Mouse (Mus musculus): Measurements from ENCODE around the gene Ebpl. TPM values are rescaled to one million over a fixed set of nuclear protein-coding genes. Genes with fewer than 3 reads are reported as not detected.

Gene Ebpl
- polyA plus RNA-seq, 1 experiment: 2.1 TPM

DNA sequence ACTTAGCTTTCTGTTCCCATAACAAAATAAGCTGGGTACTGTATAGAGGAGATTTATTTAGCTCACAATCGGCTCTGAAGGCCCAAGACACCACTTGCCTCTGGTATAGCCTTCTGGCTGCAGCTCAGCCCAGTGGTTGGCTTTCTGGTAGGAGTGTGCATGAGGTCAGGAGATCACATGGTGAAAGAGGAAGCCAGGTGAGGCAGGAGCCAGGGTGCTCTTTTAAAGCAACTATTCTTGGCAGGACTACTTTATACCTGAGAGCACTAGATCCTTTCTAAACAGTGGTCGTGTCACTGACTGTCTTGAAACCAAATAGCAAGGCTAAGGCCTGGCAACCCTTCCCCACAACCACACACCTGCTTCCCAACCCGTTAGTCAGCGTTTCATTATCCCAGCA lies 10.4 kb downstream of the Ebpl start:
- WGBS: 88% methylated on average over 4 of the region's 4 CpGs
- no peaks in the 10 kb centered on the region for H3K36me3 ChIP-seq (ENCODE audit: control insufficient read depth, insufficient read depth, low read length)
- H3K27ac ChIP-seq (ENCODE audit: insufficient read depth, low read depth, low read length): no peak overlapping the region
- TF ChIP-seq CTCF (IDR thresholded peaks at IDR 0.05; ENCODE audit: extremely low read depth, insufficient read length, insufficient replicate concordance, low read depth, low read length): no peak
- TF ChIP-seq POLR2A (IDR thresholded peaks at IDR 0.05; ENCODE audit: low read depth, low read length): no peak
- H3K4me3 ChIP-seq (ENCODE audit: low read depth, low read length): no peak overlapping the region
- H3K27me3 ChIP-seq (ENCODE audit: control insufficient read depth, insufficient read depth, low read length): no peaks in the 10 kb centered on the region
- H3K4me1 ChIP-seq (ENCODE audit: control insufficient read depth, insufficient read depth, insufficient read length, low read length): no peaks in the 10 kb centered on the region

DNA sequence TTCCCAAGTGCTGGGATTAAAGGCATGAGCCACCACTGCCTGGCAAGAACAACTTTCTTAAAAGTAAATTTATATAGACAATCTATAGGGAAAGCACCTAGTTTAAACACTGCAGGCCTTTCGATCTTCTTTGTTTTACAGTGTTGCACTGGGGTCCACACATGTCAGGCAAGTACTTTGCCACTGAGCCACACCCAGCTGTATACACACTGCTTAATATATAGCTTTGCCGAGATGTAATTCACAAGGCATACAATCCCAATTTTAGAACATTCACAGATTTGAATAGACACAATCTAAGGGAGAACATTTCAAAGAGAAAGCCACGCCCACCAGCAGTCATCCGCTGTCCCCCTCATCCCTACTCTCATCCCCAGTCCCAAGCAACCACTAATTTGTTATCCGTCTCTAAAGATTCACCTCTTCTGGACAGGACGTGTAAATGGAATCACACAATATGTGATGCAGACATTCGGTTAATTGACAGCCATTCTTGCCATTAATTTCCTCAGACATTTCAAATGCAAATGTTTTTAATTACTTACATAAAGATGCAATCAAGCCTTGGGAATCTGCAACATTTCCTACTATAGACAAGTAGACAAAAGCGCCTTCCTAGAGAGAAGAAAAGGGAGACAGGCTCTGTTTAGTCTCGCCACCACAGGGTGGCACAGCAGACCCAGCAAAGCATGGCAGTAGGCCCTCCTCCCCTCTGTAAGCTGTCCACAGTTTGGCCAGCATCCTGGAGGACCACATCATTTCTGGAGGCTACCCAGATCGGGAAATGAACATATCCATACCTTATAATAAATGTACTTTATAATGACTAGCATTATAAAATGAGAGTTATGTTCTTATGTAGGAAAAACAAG lies 13.2 kb downstream of the Ebpl start:
- TF ChIP-seq POLR2A (IDR thresholded peaks at IDR 0.05; ENCODE audit: low read depth, low read length) (no peak), CTCF (IDR thresholded peaks at IDR 0.05; ENCODE audit: extremely low read depth, insufficient read length, insufficient replicate concordance, low read depth, low read length) (0 out of 2 replicates have a peak, but pooled peaks have one; percentile 10)
- no peak overlapping the region for H3K4me3 ChIP-seq (ENCODE audit: low read depth, low read length)
- H3K27ac ChIP-seq (ENCODE audit: insufficient read depth, low read depth, low read length): no peak overlapping the region
- no peaks in the 10 kb centered on the region for H3K4me1 ChIP-seq (ENCODE audit: control insufficient read depth, insufficient read depth, insufficient read length, low read length)
- no peaks in the 10 kb centered on the region for H3K36me3 ChIP-seq (ENCODE audit: control insufficient read depth, insufficient read depth, low read length)
- H3K27me3 ChIP-seq (ENCODE audit: control insufficient read depth, insufficient read depth, low read length): no peaks in the 10 kb centered on the region
- WGBS: 86% methylated on average over 10 of the region's 10 CpGs

DNA sequence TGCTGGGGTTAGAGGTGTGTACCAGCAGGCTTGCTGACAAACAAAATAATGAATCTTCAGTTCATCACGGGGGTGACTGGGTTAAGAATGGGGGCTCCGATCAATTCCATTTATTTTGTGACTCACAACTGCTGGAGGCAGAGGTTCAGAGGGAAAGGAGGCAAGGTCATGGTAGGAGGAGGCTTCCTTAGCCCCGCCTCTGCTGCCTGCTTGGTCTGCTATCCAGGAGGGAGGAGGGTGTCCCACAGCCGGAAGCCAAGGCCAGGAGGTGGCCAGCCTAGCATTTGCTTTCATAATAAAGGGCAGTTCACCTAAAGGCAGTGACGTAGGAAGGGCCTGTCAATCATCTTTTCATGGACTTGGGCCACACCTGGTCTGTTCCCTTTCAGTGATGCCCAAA lies 15.6 kb downstream of the Ebpl start:
- WGBS: 61% methylated on average over 5 of the region's 5 CpGs
- TF ChIP-seq CTCF (IDR thresholded peaks at IDR 0.05; ENCODE audit: extremely low read depth, insufficient read length, insufficient replicate concordance, low read depth, low read length) (no peak), POLR2A (IDR thresholded peaks at IDR 0.05; ENCODE audit: low read depth, low read length) (no peak)
- Histone ChIP-seq H3K27me3 (ENCODE audit: control insufficient read depth, insufficient read depth, low read length) (no peaks in the 10 kb centered on the region), H3K36me3 (ENCODE audit: control insufficient read depth, insufficient read depth, low read length) (no peaks in the 10 kb centered on the region), H3K27ac (ENCODE audit: insufficient read depth, low read depth, low read length) (no peak overlapping the region), H3K4me1 (ENCODE audit: control insufficient read depth, insufficient read depth, insufficient read length, low read length) (no peaks in the 10 kb centered on the region), H3K4me3 (ENCODE audit: low read depth, low read length) (no peak overlapping the region)

DNA sequence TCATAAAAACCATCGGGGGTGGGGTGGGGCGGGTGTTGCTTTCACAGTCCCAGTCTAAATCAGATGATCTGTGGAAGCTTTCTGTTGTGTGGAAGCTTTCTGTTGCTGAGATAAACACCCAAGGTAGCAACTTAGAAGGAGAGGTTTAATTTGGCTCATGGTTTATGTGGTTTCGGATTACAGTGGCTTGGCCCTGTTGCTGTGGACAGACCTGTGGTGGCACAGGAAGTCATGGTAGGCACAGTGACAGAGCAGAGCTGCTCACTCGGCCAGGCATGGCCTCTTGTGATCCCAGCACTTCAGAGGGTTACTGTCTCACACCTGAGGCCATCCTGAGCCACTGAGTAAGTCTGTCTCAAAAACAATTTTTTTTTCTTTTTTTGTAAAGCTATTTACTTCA lies 20.9 kb downstream of the Ebpl start:
- H3K4me1 ChIP-seq (ENCODE audit: control insufficient read depth, insufficient read depth, insufficient read length, low read length): no peaks in the 10 kb centered on the region
- 80% methylated on average over 4 of the region's 4 CpGs for WGBS
- H3K27me3 ChIP-seq (ENCODE audit: control insufficient read depth, insufficient read depth, low read length): no peaks in the 10 kb centered on the region
- no peak overlapping the region for H3K4me3 ChIP-seq (ENCODE audit: low read depth, low read length)
- H3K27ac ChIP-seq (ENCODE audit: insufficient read depth, low read depth, low read length): no peak overlapping the region
- no peak for TF ChIP-seq POLR2A (IDR thresholded peaks at IDR 0.05; ENCODE audit: low read depth, low read length)
- TF ChIP-seq CTCF (IDR thresholded peaks at IDR 0.05; ENCODE audit: extremely low read depth, insufficient read length, insufficient replicate concordance, low read depth, low read length): no peak
- no peaks in the 10 kb centered on the region for H3K36me3 ChIP-seq (ENCODE audit: control insufficient read depth, insufficient read depth, low read length)

DNA sequence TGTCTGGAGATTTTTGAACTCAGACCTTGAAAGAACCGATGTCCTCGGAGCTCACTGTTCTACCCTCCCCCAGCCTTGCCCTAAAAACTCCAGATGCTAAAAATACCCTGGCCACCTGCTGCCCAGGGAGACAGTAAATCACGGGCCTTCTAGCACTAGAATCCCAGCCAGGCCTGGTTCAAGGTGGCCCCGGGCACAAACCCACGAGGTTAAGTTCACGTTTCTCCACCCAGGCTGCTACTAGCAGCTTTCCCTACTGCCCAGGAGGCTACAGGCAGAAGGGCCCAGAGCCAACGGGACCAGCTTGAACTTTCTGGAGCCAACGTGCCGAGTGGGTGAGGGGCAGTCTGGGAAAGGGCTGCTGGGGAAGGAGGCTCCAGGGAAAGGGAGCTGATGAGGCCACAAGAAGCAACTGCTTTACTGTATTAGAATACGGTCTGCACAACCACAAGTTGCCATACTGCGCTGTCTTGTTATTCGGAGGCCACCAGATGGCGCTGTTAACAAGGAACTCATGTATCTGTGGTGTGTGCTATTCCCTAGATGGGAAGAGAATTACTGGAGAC lies 29.2 kb downstream of the Ebpl start:
- H3K36me3 ChIP-seq (ENCODE audit: control insufficient read depth, insufficient read depth, low read length): no peaks in the 10 kb centered on the region
- H3K27me3 ChIP-seq (ENCODE audit: control insufficient read depth, insufficient read depth, low read length): no peaks in the 10 kb centered on the region
- WGBS: 12% methylated on average over 13 of the region's 13 CpGs
- TF ChIP-seq CTCF (IDR thresholded peaks at IDR 0.05; ENCODE audit: extremely low read depth, insufficient read length, insufficient replicate concordance, low read depth, low read length): peak; percentile 61; the same call in 1 of the 2 replicates
- no peak for TF ChIP-seq POLR2A (IDR thresholded peaks at IDR 0.05; ENCODE audit: low read depth, low read length)
- H3K4me3 ChIP-seq (ENCODE audit: low read depth, low read length): no peak overlapping the region
- no peak overlapping the region for H3K27ac ChIP-seq (ENCODE audit: insufficient read depth, low read depth, low read length)
- H3K4me1 ChIP-seq (ENCODE audit: control insufficient read depth, insufficient read depth, insufficient read length, low read length): peaks cover 4% of the 10 kb centered on the region

DNA sequence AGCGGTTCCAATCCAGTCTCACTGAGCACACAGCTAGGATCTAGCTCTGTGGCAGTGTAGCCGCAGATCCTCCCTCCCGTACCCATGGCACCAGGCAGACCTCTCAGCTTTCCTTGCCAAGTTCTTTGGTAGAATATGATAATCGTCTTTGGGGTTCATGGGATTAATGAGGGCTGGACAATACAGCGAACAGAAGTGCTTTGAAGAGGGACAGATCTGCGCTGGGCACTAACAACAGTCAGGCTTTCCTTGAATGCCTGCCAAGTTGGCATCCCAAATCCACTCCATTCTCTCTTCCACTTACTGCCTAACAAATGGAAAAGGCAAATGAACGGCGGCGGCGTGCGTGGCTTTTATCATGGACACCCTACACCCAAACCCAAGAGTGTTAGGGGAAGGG lies 29.6 kb downstream of the Ebpl start:
- 83% methylated on average over 11 of the region's 11 CpGs for WGBS
- Histone ChIP-seq H3K36me3 (ENCODE audit: control insufficient read depth, insufficient read depth, low read length) (no peaks in the 10 kb centered on the region), H3K27ac (ENCODE audit: insufficient read depth, low read depth, low read length) (no peak overlapping the region), H3K4me3 (ENCODE audit: low read depth, low read length) (no peak overlapping the region), H3K27me3 (ENCODE audit: control insufficient read depth, insufficient read depth, low read length) (no peaks in the 10 kb centered on the region), H3K4me1 (ENCODE audit: control insufficient read depth, insufficient read depth, insufficient read length, low read length) (peaks cover 4% of the 10 kb centered on the region)
- TF ChIP-seq POLR2A (IDR thresholded peaks at IDR 0.05; ENCODE audit: low read depth, low read length): no peak
- no peak for TF ChIP-seq CTCF (IDR thresholded peaks at IDR 0.05; ENCODE audit: extremely low read depth, insufficient read length, insufficient replicate concordance, low read depth, low read length)
